Mouse (Mus musculus): ENCODE measurements around the gene Psmc5. TPM values are rescaled to one million over a fixed set of nuclear protein-coding genes. Genes with fewer than 3 reads are reported as not detected.
A peak's percentile ranks its signal among the peaks of the same experiment; 100 is the strongest.

The Psmc5 gene
- total RNA-seq, 2 experiments from 2014 or later, result 131 to 138 TPM

- peak; percentile 49 to 66 for DNase-seq (ENCODE audit: low spot score in 2 of 2)
Observed at GRCm38 (mm10) chr11:106268326-106269059, 12.5 kb downstream of the Psmc5 start.

GRCm38 (mm10) chr11:106269060-106269431, 13.1 kb downstream of the Psmc5 start:
- no peak for DNase-seq (ENCODE audit: low spot score in 2 of 2)

- no peak for DNase-seq (ENCODE audit: low spot score in 2 of 2)
Observed at GRCm38 (mm10) chr11:106271131-106271793, 15.3 kb downstream of the Psmc5 start.

GRCm38 (mm10) chr11:106271794-106272643, 16.1 kb downstream of the Psmc5 start:
- DNase-seq (ENCODE audit: low spot score in 2 of 2), result no peak

- DNase-seq (ENCODE audit: low spot score in 2 of 2), result peak; percentile 90 to 100
Observed at GRCm38 (mm10) chr11:106272644-106273310, 16.8 kb downstream of the Psmc5 start, which contains the start of gene Smarcd2. Gene Smarcd2, minus strand, starts transcription at chr11:106272972.

GRCm38 (mm10) chr11:106273311-106273684, 17.3 kb downstream of the Psmc5 start:
- DNase-seq (ENCODE audit: low spot score in 2 of 2), result no peak

- no peak for DNase-seq (ENCODE audit: low spot score in 2 of 2)
Observed at GRCm38 (mm10) chr11:106273811-106274210, 17.9 kb downstream of the Psmc5 start.

- DNase-seq (ENCODE audit: low spot score in 2 of 2), result no peak
Observed at GRCm38 (mm10) chr11:106274374-106274773, 18.4 kb downstream of the Psmc5 start.

GRCm38 (mm10) chr11:106274971-106275411, 19.0 kb downstream of the Psmc5 start:
- DNase-seq (ENCODE audit: low spot score in 2 of 2), result no peak

GRCm38 (mm10) chr11:106276454-106276853, 20.5 kb downstream of the Psmc5 start, which contains the start of gene Tcam1:
Gene Tcam1, plus strand, starts transcription at chr11:106276672.
- peak; percentile 84 to 86 for DNase-seq (ENCODE audit: low spot score in 2 of 2)

GRCm38 (mm10) chr11:106282452-106282851, 26.5 kb downstream of the Psmc5 start:
- DNase-seq (ENCODE audit: low spot score in 2 of 2), result no peak

- DNase-seq (ENCODE audit: low spot score in 2 of 2), result no peak
Observed at GRCm38 (mm10) chr11:106283371-106283770, 27.4 kb downstream of the Psmc5 start.

GRCm38 (mm10) chr11:106284126-106284525, 28.2 kb downstream of the Psmc5 start:
- DNase-seq (ENCODE audit: low spot score in 2 of 2), result no peak

- no peak for DNase-seq (ENCODE audit: low spot score in 2 of 2)
Observed at GRCm38 (mm10) chr11:106286206-106286605, 30.3 kb downstream of the Psmc5 start.

GRCm38 (mm10) chr11:106286987-106287386, 31.0 kb downstream of the Psmc5 start:
- no peak for DNase-seq (ENCODE audit: low spot score in 2 of 2)

- peak; percentile 56 to 78 for DNase-seq (ENCODE audit: low spot score in 2 of 2)
Observed at GRCm38 (mm10) chr11:106289369-106289768, 33.4 kb downstream of the Psmc5 start.

GRCm38 (mm10) chr11:106290376-106290775, 34.4 kb downstream of the Psmc5 start:
- no peak for DNase-seq (ENCODE audit: low spot score in 2 of 2)

GRCm38 (mm10) chr11:106291861-106292260, 35.9 kb downstream of the Psmc5 start:
- no peak for DNase-seq (ENCODE audit: low spot score in 2 of 2)

- no peak for DNase-seq (ENCODE audit: low spot score in 2 of 2)
Observed at GRCm38 (mm10) chr11:106301765-106302164, 45.8 kb downstream of the Psmc5 start, which contains the start of gene Gh. Gene Gh, minus strand, starts transcription at chr11:106301865.

- DNase-seq (ENCODE audit: low spot score in 2 of 2), result no peak
Observed at GRCm38 (mm10) chr11:106302634-106303033, 46.7 kb downstream of the Psmc5 start.

Data from adrenal gland, postnatal 4 days (tissue).